Mouse (Mus musculus) CH12.LX (cell line): Measurements from ENCODE around the gene Ano9.
A peak's percentile ranks its signal among the peaks of the same experiment; 100 is the strongest.

ENCODE experiments used
- CTCF ChIP-seq, 2 experiments: IDR thresholded peaks in 1 of 2; conservative IDR thresholded peaks in 1 of 2; 2 replicates each; pipeline ENCODE4 v1.5.1; 2011 to 2012; ENCODE audit warnings: low read depth in 2 of 2, low read length in 2 of 2, improper control_type of control experiment in 1 of 2, inconsistent platforms in 1 of 2, mild to moderate bottlenecking in 1 of 2, moderate library complexity in 1 of 2
- MAX ChIP-seq: IDR thresholded peaks from 2 replicates; pipeline ENCODE4 v1.6.1; 2011; ENCODE audit warnings: low read length, improper control_type of control experiment
- MYC ChIP-seq: IDR thresholded peaks from 2 replicates; pipeline ENCODE4 v1.6.1; 2011; ENCODE audit warnings: low read depth, mild to moderate bottlenecking, improper control_type of control experiment, low read length
- POLR2A ChIP-seq: IDR thresholded peaks from 2 replicates; pipeline ENCODE4 v1.6.1; 2011; ENCODE audit warnings: low read depth, mild to moderate bottlenecking, improper control_type of control experiment, low read length
- TCF12 ChIP-seq: IDR thresholded peaks from 2 replicates; pipeline ENCODE4 v1.6.1; 2014; ENCODE audit warnings: low read depth, mild to moderate bottlenecking, inconsistent platforms, low read length, improper control_type of control experiment
- ZNF384 ChIP-seq: IDR thresholded peaks from 2 replicates; pipeline ENCODE4 v1.6.1; 2012; ENCODE audit warnings: low read depth, low read length, improper control_type of control experiment, inconsistent platforms

- TF ChIP-seq CTCF (conservative IDR thresholded peaks at IDR 0.05 in 1 of 2, IDR thresholded peaks at IDR 0.05 in 1 of 2; ENCODE audit: low read depth in 2 of 2, low read length in 2 of 2) (no peak), ZNF384 (no peak), MYC (no peak), TCF12 (no peak), POLR2A (peak; percentile 61), MAX (0 out of 2 replicates have a peak, but pooled peaks have one; percentile 22)
Measured at GRCm38 (mm10) chr7:141060426-141061242, 57.0 kb downstream of the Ano9 start, which contains the start of gene B4galnt4.
